Mouse (Mus musculus) cortical plate, adult 2 months (tissue): Measurements from ENCODE around the gene Wdr63.

ENCODE experiments used
- CTCF ChIP-seq: fragments of 200-500 bp; IDR thresholded peaks from 2 replicates; pipeline ENCODE4 v1.5.1; 2011; ENCODE audit warnings: mild to moderate bottlenecking, control low read depth, low read length; ENCODE audit not compliant: insufficient read depth; ENCODE audit errors: extremely low read depth
- POLR2A ChIP-seq: fragments of 200-500 bp; IDR thresholded peaks from 2 replicates; pipeline ENCODE4 v1.6.1; 2011; ENCODE audit warnings: mild to moderate bottlenecking, low read length, control low read depth; ENCODE audit not compliant: insufficient read depth; ENCODE audit errors: extremely low read depth

DNA sequence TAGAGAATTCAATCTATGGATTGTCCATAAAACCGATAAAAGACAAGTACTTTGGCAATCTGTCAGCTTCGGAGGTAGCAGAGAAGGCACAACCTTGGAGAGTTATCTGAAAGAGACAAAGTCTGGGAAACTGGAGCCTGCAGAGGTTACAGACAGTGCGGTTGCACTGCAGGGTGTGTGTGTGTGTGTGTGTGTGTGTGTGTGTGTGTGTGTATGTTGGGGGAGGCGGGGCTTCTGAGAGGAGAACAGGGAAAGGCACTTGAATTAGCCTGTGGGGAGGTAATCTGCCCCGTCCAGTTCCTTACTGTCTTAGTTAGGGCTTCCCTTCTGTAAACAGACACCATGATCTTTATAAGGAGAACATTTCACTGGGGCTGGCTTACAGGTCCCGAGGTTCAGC lies 100.1 kb downstream of the Wdr63 start:
- TF ChIP-seq CTCF (no peak), POLR2A (no peak)
